Mouse (Mus musculus): ENCODE results near the gene Gm4881.

- no peak for TF ChIP-seq CHD2 (IDR thresholded peaks at IDR 0.05; ENCODE audit: low read length)
- TF ChIP-seq POLR2A (IDR thresholded peaks at IDR 0.05; ENCODE audit: control insufficient read depth in 1 of 2, insufficient read depth in 1 of 2, low read depth in 1 of 2, low read length in 2 of 2, poor library complexity in 1 of 2) = no peak
- TF ChIP-seq JUND (IDR thresholded peaks at IDR 0.05; ENCODE audit: low read depth, low read length) = no peak
- no peak for TF ChIP-seq TCF12 (IDR thresholded peaks at IDR 0.05; ENCODE audit: low read depth, low read length)
These were observed 5.8 kb upstream of the Gm4881 start for GRCm38 (mm10) chr7:24949958-24950623.
